Mouse (Mus musculus): Measurements from ENCODE around the gene Fpgt.

Fpgt gene

DNA sequence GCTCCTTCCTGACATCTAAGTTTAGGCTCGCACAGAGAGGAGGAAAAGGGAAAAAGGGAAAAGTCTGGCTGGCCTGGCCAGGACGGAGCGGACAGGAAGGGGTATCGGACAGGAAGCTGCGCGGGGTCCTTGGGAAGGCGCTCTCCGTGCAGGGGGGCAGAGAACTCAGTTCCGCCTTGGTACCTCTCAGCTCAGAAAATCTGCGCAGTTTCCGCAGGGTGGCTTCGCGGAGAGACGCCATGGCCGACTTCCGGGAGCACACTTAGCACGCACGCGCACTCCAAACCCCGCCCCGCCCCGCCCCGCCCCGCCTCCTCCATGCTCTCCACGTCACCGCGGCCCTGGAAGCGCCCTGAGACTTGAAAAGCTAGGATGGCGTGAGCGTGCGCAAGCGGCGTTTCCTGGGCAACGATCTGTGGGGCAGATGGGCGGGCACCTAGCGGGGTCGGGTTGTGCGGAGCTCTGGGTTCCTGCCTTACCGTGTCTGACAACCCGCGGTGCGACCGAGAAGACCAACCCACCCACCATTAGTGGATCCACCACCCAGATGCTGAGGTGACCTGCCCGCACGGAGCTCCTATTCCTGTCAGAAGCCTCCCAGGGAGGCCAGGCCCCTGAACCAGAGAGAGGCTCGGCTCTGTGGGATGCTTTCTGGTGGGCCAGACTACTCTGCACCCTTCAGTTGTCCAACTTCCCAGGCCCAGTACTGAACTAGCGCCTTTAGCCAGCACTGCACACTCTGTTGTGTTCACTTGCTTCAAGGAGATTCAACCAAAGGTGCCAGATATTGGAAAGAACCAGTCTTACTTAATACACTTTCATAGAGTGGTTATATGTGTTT lies at the start of gene Fpgt, which contains the start of gene Lrriq3:
TSS of gene Fpgt (minus strand) at position 288 of the 841 bp plus-strand sequence.
TSS of gene Lrriq3 (plus strand) at position 319 of the 841 bp plus-strand sequence.
- DNase-seq: peak; percentile 74 to 81

DNA sequence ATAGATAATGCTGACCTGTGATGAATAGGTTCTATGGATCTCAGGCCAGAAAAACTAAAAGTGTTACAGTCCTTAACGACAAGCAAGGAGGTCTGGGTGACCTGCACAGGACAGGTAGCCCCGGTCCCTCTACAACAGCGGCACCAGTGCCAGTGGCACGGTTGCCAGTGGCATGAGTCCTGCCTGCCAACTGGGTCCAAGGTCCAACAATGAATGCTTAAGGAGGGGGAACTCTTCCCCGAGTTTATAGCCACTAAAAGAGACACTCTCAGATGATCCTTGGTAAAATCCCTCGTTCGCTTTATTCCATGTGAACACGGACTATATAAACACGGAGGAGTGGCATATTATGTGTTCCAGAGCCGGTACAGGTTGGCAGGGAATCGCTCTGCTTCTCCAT lies 47.8 kb upstream of the Fpgt start:
- no peak for DNase-seq

DNA sequence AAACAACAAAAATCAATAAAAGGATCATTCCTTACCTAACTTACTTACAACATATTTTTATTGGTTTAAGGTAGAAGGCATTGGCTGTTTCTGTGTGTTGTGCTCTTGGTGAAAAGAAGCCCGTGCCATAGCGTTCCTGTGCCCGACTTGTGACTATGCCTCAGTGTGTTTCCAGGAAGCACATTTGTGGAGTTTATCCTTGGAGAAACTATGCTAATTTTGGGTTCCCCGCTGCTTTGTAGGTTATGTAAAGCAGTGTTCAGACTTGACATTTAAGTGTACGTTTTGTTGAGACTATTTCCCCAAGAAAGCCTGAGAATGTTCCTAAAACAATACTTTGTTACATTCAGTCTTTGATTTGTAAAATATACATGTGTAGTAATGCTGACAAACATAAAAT lies 44.5 kb upstream of the Fpgt start:
- DNase-seq: no peak

DNA sequence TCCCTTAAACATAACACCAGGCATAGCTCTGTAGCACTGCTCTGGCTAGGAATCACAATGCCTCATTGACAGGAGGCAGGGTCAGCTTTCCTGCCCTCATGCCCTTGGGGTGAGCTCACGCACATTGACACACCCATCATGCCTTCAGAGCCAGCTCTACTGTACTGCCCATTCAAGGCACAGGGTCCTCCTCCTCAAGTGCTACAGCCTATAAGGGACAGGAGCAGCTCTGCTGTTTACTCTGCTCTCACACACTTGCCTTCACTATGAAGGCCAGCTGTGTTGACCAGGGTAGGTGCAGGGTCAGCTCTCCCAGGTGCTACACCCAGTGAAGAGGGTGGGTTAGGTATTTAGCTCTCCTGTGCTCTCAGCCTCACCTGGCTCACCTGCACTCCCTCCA lies 12.8 kb upstream of the Fpgt start:
- DNase-seq: no peak

DNA sequence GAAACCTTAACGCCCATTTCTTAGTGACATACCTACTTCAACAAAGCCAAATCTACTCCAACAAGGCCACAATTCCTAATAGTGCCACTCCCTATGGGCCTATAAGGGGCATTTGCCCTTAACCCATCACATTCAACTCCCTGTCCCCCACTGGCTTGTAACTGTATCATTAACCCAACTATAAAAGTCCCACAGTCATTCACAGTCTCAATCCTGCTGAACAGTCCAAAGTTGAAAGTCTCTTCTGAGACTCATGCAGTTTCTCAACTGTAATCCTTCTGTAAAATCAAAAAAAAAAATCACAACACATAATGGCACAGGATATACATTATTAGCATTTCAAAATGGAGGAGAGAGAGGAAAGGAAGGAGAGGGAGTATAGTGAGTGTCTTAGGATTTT lies 6.1 kb upstream of the Fpgt start:
- no peak for DNase-seq

DNA sequence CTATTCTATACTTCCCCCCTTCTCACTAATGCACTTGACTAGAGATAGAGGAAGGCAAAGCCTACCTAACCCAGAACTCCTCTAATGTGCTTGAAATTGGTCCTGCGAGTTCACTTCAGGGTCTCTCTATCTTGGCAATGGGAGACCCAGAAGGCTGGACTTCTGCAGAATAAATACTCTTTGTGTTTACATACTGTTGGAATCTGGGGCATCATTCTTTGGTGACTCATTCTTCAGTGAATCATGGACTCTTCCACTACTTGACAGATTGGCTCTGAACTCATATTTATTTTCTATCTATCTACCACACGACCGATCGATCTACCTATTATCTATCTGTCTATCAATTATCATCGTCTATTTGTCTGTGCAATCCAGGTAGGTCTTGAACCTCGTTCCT lies 1.1 kb downstream of the Fpgt start:
- DNase-seq: no peak

DNA sequence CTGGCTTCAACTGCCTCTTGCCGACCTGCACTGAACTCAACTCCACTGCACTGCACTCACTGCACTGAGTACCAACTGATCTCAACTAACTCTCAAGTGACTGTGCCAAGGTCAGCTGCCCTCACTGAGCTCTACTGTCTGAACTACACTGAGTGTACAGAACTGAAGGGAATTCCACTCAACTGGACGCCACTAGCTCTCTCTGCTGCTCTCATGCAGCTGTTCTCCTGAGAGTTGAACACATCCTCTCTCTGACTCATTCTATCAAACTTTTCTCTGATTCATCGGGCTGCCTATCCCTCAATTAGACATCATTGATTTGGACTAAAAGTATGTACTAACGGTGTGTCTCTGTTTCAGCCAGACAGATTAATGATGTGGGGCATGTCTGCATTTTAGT lies 15.3 kb downstream of the Fpgt start:
- no peak for DNase-seq

DNA sequence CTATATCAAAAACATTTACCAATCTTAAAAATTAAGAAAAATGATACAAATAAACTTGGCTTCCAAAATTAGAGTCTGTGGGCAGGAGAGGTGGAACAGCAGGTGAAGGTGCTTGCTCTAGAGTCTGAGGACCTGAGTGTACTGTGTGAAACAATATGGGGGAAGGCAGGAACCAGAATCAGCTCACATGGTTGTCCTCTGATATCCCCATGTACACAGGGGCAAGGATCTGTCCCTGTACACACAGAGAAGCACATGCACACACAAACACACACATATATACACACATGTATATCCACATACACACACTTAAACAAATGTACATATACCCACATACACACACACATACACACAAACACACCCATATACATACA lies 33.8 kb downstream of the Fpgt start:
- no peak for DNase-seq

DNA sequence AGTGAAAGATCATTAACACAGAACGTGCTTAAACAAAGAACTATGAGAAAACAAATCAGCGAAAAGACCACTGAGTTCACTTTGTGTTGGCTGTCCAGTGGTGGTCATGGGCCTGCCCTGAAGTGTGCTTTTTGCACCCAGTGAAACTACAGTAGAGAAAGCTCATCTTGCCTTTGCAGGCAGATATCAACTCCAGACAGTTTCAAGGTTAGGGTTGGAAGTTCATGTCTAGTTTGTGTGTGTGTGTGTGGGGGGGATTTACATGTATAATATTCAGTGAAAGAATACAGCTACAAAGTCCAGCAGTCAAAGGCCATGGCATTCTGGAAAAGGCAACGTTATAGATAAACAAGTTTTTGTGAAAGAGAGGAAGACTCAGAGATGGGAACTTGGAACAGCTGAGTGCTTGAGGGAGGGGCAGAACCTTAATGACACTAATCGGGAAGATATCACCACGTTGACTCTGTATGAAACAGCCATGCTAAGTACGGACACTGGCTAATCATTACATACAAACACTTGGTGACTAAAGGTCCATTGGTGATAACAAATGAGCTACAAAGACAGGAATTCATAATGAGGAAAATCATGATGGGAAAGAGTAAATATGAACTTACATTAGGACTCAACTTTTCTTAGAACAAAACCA lies 34.3 kb downstream of the Fpgt start:
- DNase-seq: no peak

DNA sequence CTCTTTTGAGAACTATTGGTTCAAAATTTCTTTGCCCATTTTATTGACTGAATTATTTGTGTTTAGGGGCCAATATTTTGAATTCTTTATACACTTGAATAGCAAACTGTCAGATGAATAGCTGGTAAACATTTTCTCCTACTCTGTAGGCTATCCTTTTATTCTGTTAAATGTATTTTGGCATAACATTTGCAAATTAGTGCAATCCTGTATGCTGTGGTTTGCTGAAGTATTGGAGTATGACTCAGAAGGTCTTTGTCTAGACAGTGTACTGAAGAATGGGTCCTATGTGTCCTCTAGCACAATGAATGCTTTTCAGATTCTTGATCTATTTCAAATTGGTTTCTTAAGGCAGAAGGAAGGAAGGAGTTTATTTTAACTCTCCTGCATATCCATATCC lies 35.6 kb downstream of the Fpgt start:
- DNase-seq: no peak

DNA sequence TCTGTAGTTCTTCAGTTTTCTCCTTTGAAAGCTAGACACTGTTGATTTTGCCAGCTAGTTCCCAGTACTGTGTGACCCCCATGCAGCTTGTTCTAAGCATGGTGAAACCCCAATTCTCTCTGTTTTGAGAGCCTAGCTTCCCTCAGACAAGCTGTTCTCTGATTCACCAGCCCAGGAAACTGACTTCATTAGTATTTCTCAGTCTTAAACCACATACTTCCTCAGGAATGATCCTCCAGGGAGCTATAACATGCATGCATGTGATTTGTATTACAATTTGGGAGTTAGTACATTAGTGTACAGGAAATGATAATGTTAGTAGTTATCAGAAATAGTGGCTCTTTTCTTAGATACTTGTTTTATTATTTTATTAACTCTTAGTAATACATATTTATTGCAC lies 36.6 kb downstream of the Fpgt start:
- no peak for DNase-seq

DNA sequence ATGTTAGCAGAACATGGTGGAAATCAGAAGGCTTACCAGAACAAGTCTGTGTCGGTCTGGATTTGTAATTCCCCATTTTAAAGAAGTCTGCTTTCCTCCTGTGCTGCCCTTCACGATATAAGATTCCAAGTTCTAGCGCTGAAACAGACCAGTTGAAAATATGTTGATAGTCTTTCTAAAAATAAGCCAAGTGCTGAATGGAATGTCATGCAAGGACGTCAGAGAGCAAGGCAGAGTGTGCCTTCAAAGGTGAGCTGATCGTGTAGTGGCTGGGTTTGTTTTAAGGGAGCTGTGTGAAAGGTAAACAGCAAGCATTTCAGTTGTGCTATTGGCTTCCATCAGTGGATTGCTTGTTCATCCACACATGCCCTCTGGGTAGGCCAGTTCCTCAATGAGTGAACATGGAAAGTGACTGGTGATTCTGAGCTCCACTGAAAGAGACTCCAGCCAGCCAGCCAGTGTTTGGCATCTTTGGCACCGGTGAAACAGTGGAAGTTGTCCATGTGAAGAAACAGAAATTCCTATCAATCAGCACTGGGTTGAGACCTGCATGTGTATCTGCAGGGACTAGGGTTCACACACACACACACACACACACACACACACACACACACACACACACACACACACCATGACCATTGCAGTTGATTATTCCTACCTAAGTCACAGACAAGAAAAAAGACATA lies 37.8 kb downstream of the Fpgt start, which contains the start of gene Tnni3k:
TSS of gene Tnni3k (minus strand) at position 177 of the 686 bp plus-strand sequence.
- no peak for DNase-seq

DNA sequence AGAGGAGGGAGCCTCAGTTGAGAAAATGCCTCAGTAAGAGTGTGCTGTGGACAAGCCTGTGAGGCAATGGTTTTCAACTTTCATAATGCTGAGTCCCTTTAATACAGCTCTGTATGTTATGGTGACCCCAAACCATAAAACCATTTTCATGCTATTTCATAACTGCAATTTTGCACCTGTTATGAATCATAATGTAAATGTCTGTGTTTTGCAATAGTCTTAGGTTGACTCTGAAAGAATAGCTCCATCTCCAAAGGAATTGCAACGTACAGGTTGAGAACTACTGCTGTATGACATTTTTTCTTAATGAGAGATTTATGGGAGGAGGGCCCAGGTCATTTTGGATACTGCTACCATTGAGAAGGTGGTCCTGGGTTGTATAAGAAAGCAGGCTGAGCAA lies 40.0 kb downstream of the Fpgt start:
- no peak for DNase-seq

DNA sequence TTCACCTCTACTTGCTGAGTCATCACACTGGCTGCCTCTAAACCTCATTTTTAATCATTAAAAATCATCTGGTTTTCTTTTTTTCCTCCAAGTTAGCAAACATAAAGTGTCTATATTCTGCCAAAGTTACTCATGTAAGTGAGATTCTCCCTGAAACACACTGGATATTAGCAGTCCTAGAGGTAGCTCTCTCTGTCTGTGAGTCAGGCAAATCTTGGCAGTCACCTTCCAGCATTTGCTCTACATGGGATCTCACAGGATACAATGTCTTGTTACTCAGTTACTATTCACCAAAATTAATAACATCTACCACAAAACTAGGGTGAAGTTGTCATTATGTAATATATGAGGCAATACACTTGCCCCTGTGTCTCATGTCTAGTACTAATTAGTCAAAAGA lies 41.2 kb downstream of the Fpgt start:
- no peak for DNase-seq

DNA sequence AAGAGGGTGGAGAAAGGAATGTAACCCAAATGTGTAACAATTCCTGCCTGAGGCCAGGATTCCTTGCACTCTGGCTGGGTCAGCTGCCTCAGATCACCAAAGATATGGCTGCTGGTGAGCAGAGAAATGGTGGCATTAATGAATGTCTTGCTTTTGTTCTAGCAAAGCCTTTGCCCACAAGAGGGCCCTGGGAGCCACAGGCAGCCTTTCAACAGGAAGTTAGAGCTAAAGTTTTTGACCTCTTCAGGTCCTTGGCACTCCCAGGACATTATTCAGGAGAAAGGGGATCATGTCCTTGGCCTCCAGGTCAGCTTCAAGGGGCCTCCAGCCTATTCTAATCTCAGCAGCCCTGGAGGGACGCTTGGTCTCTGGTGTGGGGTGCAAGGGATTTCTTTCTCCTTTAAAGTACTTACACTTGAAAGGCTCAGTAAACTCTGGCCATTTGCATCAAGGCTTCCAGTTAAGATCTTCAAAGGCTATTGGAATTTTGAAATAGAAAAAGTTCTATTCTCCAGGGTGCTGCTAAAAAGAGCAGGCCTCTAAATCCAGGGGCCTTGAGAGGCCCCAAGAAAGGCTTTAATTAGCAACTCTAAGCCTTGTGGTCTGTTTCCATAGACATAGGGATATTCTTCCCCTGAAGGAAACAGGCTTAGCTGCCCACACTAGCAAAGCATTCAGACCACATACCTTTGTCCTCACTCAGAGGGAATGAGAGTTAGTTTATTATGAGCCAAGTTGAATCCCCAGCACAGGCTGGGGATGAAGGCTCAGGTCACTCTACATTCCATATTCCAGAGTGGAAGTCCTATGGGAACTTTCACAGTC lies 54.0 kb downstream of the Fpgt start:
- DNase-seq: no peak

Data from thymus, adult 18-20 months (tissue).